Mouse (Mus musculus) heart, embryonic 14.5 days (tissue): ENCODE data around the gene Scn1a. TPM values are rescaled to one million over a fixed set of nuclear protein-coding genes. Genes with fewer than 3 reads are reported as not detected.

ENCODE experiments used
- ATAC-seq: fragments of 200-750 bp; cut with Nextera tagmentation; 2 replicates; pipeline ENCODE4 v1.8.0; 2017; ENCODE audit warnings: low read depth, moderate TSS enrichment; ENCODE audit not compliant: insufficient number of reproducible peaks, insufficient read depth, low FRiP score
- H3K27ac ChIP-seq, 2 experiments: fragments of 200-500 bp in 1 of 2; fragments of 300-500 bp in 1 of 2; sonication (generic) in 1 of 2; replicated peaks in 1 of 2; 2 replicates each; pipeline ENCODE4 v1.5.1; 2012 to 2014; ENCODE audit warnings: low read depth in 2 of 2, low read length in 2 of 2, control low read depth in 1 of 2, mild to moderate bottlenecking in 1 of 2, mixed read lengths in 1 of 2; ENCODE audit not compliant: control insufficient read depth in 1 of 2, insufficient read depth in 1 of 2
- H3K27me3 ChIP-seq: fragments of 300-500 bp; sonication (generic); 2 replicates; pipeline ENCODE4 v1.6.1; 2014; ENCODE audit warnings: mild to moderate bottlenecking, low read length, control low read depth; ENCODE audit not compliant: control insufficient read depth, insufficient read depth
- H3K36me3 ChIP-seq: fragments of 300-500 bp; sonication (generic); 2 replicates; pipeline ENCODE4 v1.6.1; 2014; ENCODE audit warnings: mild to moderate bottlenecking, control low read depth, low read length, mixed read lengths; ENCODE audit not compliant: control insufficient read depth, insufficient read depth
- H3K4me1 ChIP-seq, 2 experiments: fragments of 200-500 bp in 1 of 2; fragments of 300-500 bp in 1 of 2; sonication (generic) in 1 of 2; 2 replicates each; pipeline ENCODE4 v1.6.1; 2012 to 2014; ENCODE audit warnings: low read length in 2 of 2, control low read depth in 1 of 2, mixed read lengths in 1 of 2; ENCODE audit not compliant: control insufficient read depth in 2 of 2, insufficient read depth in 2 of 2
- H3K4me2 ChIP-seq: fragments of 300-500 bp; sonication (generic); 2 replicates; pipeline ENCODE4 v1.6.1; 2014; ENCODE audit warnings: mild to moderate bottlenecking, low read length
- H3K4me3 ChIP-seq, 2 experiments: fragments of 200-500 bp in 1 of 2; fragments of 300-500 bp in 1 of 2; sonication (generic) in 1 of 2; 2 replicates each; pipeline ENCODE4 v1.5.1; 2012 to 2014; ENCODE audit warnings: low read length in 2 of 2, mild to moderate bottlenecking in 2 of 2, control low read depth in 1 of 2, low read depth in 1 of 2, moderate library complexity in 1 of 2; ENCODE audit not compliant: control insufficient read depth in 1 of 2, insufficient read depth in 1 of 2
- H3K9ac ChIP-seq: fragments of 300-500 bp; sonication (generic); 2 replicates; pipeline ENCODE4 v1.6.1; 2014; ENCODE audit warnings: mild to moderate bottlenecking, low read length
- H3K9me3 ChIP-seq: fragments of 300-500 bp; sonication (generic); 2 replicates; pipeline ENCODE4 v1.6.1; 2016; ENCODE audit warnings: low read length, control low read depth; ENCODE audit not compliant: control insufficient read depth
- WGBS: fragments of 180-500 bp; shearing (Covaris S2); extraction: QIAGEN DNeasy Blood & Tissue Kit; methylation state at CpG from one replicate; pipeline ENCODE4 v1.1.7; 2014; 5-methylcytosine and 5-hydroxymethylcytosine counted together
- polyA plus RNA-seq: library from polyadenylated mRNA; unstranded; fragments of >200 nt; fragmentation: Nextera tagmentation; extraction: Ambion mirVana; gene quantifications from 2 replicates; pipeline ENCODE4 v1.2.1, GENCODE M21; 2014

Scn1a gene
- 0.03 and 0.12 TPM in 2 replicates for polyA plus RNA-seq

DNA sequence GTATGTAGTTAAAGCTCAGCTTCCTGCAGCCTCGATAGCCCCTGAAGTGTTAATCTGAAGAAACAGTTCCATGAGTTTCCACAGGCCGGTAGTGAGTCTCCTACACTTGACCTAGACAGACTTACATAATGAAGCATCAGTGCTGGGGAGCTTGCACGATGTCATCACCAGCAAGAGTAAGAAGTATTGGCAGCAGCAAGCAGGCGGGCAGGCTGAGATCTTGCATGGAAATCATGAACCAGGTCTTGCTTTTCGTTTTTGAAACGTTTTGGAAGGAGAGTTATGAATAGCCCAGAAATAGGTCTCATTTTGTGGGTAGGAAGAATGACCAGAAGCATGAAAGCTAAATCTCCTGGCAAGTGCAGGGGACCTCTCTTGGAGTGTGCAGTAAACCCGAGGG lies at the start of gene Scn1a:
TSS of gene Scn1a (minus strand) at position 130 of the 400 bp plus-strand sequence.
- ATAC-seq = no peak
- no peaks in the 10 kb centered on the region for H3K4me1 ChIP-seq
- peak within 1 kb of the TSS; percentile 31 to 32 for H3K4me3 ChIP-seq
- 8% methylated on average over 7 of the region's 7 CpGs for WGBS
- no peak within 1 kb of the TSS for H3K27ac ChIP-seq
- peak within 1 kb of the TSS; percentile 13 for H3K9ac ChIP-seq
- no peaks in the 10 kb centered on the region for H3K9me3 ChIP-seq
- peaks cover 5% of the 10 kb centered on the region; the same call in 1 of the 2 replicates for H3K27me3 ChIP-seq
- H3K4me2 ChIP-seq = peak within 1 kb of the TSS; percentile 65
- H3K36me3 ChIP-seq = no peaks in the 10 kb centered on the region

DNA sequence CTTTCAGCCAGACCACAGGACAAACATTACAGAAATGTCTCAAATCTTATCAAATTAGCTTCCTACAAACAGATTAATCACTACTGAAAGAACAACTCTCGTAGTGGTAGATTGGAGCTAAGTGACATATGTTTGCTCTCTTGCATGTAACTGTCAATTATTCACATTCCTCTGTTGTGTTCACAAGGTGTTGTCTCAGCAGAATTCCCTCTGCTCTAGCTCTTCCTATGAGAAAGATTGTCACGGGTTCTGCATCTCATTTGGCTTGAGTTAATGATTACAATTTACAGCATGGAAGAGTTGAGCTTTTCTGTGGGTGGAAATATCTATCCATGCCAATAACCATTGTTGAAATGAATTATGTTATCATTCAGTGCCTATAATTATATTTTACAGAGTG lies 37.8 kb upstream of the Scn1a start:
- no peak overlapping the region for H3K9ac ChIP-seq
- H3K27me3 ChIP-seq = no peaks in the 10 kb centered on the region
- no peak overlapping the region for H3K4me2 ChIP-seq
- ATAC-seq = no peak
- H3K4me3 ChIP-seq = no peak overlapping the region
- H3K36me3 ChIP-seq = no peaks in the 10 kb centered on the region
- WGBS = 38% methylated on average over 2 of the region's 2 CpGs
- H3K27ac ChIP-seq = no peak overlapping the region
- no peaks in the 10 kb centered on the region for H3K4me1 ChIP-seq
- no peaks in the 10 kb centered on the region for H3K9me3 ChIP-seq

DNA sequence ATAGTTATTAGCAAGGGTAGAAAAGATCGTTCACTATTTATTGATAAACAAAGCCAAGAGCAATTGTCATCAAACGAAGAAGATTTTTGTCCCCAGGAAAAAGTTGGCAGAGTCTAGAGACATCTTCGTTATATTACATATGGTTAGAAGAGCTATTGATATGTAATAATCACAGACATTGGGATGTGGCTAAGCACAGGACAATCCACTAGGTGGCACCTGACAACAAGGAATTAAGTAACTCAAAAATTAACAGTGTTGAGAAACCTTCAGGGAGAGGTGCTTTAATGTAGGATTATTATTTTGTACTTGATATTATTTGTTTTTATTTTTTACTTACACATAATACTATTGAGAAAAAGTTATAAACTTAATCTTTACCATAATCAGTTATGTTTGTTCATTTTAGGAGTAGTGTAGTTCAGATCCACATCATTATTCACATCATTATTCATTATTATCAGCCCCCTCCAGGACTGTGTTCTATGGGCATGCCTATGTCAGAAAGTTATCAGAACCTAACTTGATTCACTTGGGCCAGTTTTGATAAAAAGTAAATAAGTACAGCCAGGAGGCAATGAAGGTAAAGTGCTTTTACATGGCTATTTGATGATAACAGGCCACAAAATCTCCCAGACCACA lies 32.7 kb upstream of the Scn1a start:
- Histone ChIP-seq H3K27ac (no peak overlapping the region), H3K4me3 (no peak overlapping the region), H3K4me2 (no peak overlapping the region), H3K27me3 (no peaks in the 10 kb centered on the region), H3K4me1 (no peaks in the 10 kb centered on the region), H3K9me3 (no peaks in the 10 kb centered on the region), H3K36me3 (no peaks in the 10 kb centered on the region), H3K9ac (no peak overlapping the region)
- ATAC-seq = no peak
- WGBS = 42% methylated on average over 3 of the region's 3 CpGs

DNA sequence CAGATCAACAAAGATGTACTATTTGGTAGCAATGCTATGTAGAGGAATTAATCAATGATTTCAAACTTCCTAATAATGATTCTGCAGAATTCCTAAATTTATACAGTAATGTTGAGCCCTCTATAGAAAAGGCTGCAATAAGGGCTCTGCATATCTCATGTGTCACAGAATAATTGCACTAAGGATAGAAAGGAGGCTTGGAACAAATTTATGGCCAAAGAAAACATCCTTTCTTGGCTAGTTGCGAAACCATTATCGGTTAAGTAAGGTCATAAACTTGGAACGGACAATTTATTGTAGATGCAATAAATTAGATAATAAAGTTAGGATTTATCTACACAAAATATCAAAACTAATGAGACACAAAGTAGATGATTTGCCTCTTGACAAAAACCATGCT lies 24.8 kb upstream of the Scn1a start:
- Histone ChIP-seq H3K27me3 (no peaks in the 10 kb centered on the region), H3K27ac (no peak overlapping the region), H3K36me3 (no peaks in the 10 kb centered on the region), H3K9me3 (no peaks in the 10 kb centered on the region), H3K4me2 (no peak overlapping the region), H3K4me1 (no peaks in the 10 kb centered on the region), H3K4me3 (no peak overlapping the region), H3K9ac (no peak overlapping the region)
- no peak for ATAC-seq
- 75% methylated on average over 3 of the region's 3 CpGs for WGBS

DNA sequence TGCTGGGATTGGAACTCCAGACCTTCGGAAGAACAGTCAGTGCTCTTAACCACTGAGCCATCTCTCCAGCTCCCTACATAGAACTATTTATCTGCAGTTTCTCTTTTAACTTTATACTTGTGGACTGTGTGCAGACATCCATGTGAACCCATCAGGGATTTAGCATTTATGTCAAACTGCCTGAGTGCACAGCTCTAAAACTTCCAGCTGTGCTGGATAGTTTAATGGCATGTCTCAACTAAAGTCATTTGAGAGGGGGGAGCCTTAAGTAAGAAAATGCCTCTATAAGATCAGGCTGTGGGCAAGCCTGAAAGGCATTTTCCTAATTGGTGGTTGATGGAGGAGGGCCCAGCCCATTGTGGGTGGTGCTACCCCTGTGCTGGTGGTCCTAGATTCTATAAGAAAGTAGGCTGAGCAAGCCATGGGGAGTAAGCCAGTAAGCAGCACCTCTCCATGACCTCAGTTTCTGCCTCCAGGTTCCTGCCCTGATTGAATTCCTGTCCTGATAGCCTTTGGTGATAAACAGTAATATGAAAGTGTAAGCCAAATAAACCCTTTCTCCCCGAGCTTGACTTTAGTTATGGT lies 24.3 kb upstream of the Scn1a start:
- H3K4me3 ChIP-seq = no peak overlapping the region
- no peak overlapping the region for H3K9ac ChIP-seq
- H3K9me3 ChIP-seq = no peaks in the 10 kb centered on the region
- H3K27me3 ChIP-seq = no peaks in the 10 kb centered on the region
- no peak overlapping the region for H3K27ac ChIP-seq
- no peaks in the 10 kb centered on the region for H3K36me3 ChIP-seq
- 73% methylated on average over 2 of the region's 2 CpGs for WGBS
- no peak overlapping the region for H3K4me2 ChIP-seq
- H3K4me1 ChIP-seq = no peaks in the 10 kb centered on the region
- ATAC-seq = no peak

DNA sequence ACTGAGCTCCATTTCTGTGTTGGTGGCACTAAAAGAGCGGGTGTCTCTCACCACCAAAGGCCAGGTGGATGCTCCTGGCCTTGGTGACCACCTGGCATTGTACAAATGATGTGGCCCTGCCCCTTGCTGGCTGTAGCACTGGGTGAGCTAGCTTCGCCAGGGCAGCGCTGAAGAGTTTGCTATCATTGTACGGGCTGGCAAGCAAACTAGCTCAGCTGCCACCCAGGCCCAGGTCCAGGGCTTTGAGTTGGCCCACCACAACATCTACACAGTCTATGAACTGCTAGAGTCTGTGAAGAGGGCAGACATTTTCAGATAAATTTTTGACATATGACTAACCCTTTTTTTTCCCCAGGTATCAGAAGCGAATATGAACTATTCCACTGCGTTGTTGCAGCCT lies 23.3 kb upstream of the Scn1a start:
- H3K27ac ChIP-seq = no peak overlapping the region
- WGBS = 81% methylated on average over 6 of the region's 6 CpGs
- no peaks in the 10 kb centered on the region for H3K4me1 ChIP-seq
- no peaks in the 10 kb centered on the region for H3K27me3 ChIP-seq
- H3K4me2 ChIP-seq = no peak overlapping the region
- no peak for ATAC-seq
- no peaks in the 10 kb centered on the region for H3K36me3 ChIP-seq
- no peak overlapping the region for H3K4me3 ChIP-seq
- H3K9ac ChIP-seq = no peak overlapping the region
- no peaks in the 10 kb centered on the region for H3K9me3 ChIP-seq

DNA sequence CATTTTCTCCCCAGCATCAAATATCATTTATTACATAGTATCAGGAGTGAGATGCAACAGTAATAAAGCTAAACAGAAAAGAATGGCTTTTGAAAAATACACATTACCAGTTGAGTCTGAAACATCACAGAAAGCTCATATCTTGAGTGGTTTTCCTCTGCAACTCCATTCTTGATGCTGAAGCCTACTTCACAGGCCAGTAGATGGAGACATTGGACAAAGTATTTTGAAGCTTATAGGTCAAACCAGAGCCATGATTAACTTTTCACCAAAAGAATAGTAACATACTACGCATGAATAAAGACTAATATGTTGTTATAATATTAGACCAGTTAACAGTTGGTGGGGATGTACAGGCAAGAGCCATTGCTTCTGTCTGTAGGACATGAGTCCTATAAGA lies 21.8 kb upstream of the Scn1a start:
- Histone ChIP-seq H3K4me3 (no peak overlapping the region), H3K4me1 (no peaks in the 10 kb centered on the region), H3K9ac (no peak overlapping the region), H3K36me3 (no peaks in the 10 kb centered on the region), H3K4me2 (no peak overlapping the region), H3K9me3 (no peaks in the 10 kb centered on the region), H3K27me3 (no peaks in the 10 kb centered on the region), H3K27ac (no peak overlapping the region)
- WGBS = 81% methylated on average over 1 of the region's 1 CpGs
- no peak for ATAC-seq
